Mouse (Mus musculus) ovary, postnatal 14 days (tissue): ENCODE results near the gene Dus1l.
"Not testable (repeated sequence)": the region's sequence is repeated elsewhere in the genome, so short reads cannot be mapped to it uniquely, and the experiment has no call there.

Experiments
- DNase-seq: peaks from one replicate; pipeline ENCODE4 v3.0.0; 2022; ENCODE audit warnings: low spot score

Dus1l gene

GRCm38 (mm10) chr11:120795756-120796613, at the start of gene Dus1l:
Gene Dus1l, minus strand, starts transcription at chr11:120796403.
- peak; percentile 99 for DNase-seq

DNA sequence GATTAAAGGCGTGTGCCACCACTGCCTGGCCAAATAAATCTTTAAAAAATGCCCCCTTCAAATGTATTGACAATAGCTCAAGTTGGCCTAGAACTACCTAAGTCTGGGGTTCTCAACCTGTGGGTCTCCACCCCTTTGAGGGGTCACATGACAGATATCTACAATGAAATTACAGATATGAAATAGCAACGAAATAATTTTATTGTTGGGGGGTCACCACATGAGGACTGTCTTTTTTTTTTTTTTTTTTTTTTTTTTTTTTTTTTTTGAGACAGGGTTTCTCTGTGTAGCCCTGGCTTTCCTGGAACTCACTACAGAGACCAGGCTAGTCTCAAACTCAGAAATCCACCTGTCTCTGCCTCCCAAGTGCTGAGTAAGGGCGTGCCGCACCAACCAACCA, 48.1 kb upstream of the Dus1l start:
- no peak for DNase-seq

DNA sequence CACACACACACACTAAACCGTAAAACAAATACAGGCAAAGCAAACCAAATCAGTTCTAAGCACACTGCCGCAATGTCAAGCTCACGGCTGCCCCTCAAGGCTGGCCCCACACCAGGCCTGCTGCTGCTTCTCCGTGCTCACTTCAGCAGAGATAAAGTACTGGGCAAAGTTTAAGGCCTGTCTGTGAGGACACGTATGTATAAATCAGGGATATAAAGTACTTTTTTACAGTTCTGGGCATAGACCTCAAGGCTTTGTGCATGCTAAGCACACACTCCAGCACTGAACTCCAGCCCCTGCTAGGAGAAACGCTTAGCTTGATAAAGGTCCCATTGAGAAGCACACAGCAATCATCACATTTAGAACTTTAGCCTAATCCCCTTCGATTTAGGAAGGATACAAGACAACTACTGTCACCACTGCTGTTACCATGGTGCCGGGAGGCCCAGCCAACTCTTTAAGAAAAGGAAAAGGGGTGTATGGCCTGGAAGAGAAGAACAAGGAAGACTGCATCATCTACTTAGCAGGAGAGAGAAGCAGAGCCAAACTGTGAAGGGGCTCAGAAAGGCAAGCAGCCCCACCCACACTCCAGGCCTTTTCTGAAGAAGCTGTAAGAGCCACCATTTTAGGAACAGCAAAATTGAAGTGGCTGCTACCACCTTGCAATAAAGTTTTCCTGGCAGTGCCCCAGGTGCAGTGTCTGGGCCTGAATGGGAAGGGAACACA, 37.5 kb upstream of the Dus1l start:
- no peak for DNase-seq

DNA sequence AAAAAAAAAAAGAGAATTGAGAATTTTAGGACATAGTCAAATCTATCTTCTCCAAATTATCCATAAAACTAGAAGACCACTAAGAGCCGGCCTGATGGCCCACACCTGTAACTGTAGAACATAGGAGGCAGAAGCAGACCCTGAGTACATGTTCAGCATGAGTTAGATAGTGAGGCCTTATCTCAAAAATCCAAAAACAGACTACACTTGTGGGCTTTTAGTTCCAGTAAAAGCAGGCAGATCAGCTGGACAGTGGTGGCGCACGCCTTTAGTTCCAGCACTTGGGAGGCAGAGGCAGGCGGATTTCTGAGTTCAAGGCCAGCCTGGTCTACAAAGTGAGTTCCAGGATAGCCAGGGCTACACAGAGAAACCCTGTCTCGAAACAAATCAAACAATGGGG, 36.8 kb upstream of the Dus1l start:
- not testable (repeated sequence) for DNase-seq

DNA sequence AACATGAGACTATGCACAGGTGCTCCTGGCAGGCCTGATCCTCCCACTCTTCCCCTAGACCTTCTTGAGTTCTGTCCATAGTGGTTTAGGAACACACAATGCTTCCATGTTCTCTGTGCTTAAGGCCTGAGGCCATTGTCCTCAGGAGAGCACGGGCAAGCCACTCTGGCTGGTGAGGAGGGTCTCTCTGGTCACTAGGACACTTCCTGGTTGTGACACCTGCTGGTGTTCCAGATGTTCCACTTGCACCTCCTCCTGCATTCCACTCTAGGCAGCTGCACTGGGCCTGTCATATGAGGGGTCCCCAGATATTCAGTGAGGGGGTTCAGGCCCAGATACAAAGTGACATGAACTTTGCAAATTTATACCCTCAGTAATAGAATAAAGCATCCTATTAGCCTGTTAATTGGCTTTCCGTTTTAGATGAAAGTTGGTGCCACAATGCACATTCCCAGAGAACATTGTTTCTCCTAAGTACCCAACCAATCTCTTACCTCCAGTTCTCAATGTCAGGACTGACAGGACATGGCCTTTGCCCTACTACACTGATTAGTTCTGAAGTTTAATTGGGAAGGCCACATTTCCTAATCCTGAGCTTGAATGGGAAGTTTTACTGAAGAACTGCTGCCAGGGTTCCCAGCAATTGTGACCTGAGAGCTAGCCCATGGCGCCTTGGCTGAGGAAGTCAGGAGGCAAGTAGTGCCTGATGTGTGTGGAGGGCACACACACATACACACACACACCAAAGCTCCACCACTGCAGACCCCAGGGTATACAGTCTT, 35.6 kb upstream of the Dus1l start:
- DNase-seq = no peak

- no peak for DNase-seq
Measured at GRCm38 (mm10) chr11:120830686-120831085, 34.5 kb upstream of the Dus1l start.

DNA sequence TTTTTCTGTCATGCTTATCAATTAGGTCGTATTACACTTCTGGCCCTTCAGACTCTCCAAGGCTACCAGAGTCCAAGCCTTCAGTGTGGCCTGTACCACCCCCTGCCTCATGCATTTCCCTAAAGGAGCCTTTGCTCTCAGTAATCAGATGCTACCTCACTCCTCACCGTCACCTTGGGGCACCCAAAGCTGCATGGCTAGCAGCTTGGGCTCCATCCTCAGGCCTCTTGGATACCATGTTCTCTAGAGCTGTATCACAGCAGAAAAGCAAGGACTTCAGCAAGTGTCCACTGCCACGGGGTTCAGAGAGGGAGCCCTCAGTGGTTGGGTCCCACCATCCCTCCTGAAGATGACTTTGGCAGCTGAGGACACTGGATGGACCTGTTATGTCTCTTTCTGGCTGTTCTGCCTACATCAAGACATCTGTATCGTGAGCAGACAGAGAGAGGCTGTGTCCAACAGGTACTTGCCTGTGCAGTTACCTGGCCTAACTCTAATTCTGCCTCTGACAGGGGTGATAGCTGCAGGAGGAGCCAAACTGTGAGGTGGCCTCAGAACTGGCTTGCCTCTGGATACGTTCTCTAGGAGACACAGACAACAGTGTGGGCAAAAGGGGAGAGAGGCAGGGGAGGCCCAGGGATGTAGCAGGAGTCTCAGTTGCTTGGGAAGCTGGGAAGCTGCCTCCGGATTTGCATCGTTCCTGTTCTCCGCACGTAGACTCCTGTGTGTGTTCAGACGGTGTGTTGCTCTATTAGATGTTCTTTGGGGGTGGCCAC, 33.7 kb upstream of the Dus1l start:
- no peak for DNase-seq

DNA sequence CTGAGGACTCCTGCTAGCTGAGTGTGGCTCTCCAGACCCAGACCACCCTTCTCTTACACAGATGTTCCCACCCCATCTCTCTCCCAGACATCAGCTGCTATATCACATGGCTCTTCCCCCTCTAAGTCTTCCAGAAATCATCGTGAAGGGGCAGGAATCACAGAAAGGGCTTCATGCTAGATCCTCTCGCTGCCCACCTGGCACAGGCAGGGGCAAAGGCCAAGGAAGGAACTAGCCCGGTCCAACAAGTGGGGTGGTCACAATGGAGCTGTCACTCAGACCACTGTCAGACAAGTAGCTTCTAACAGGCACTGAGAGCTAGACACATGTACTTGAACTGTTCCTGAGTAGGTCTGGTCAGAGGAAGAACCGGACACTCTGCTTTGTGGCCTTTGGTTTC, 32.2 kb upstream of the Dus1l start:
- DNase-seq = no peak

- DNase-seq = no peak
Measured at GRCm38 (mm10) chr11:120826016-120826953, 30.1 kb upstream of the Dus1l start.

- no peak for DNase-seq
Measured at GRCm38 (mm10) chr11:120825289-120825863, 29.2 kb upstream of the Dus1l start.

DNA sequence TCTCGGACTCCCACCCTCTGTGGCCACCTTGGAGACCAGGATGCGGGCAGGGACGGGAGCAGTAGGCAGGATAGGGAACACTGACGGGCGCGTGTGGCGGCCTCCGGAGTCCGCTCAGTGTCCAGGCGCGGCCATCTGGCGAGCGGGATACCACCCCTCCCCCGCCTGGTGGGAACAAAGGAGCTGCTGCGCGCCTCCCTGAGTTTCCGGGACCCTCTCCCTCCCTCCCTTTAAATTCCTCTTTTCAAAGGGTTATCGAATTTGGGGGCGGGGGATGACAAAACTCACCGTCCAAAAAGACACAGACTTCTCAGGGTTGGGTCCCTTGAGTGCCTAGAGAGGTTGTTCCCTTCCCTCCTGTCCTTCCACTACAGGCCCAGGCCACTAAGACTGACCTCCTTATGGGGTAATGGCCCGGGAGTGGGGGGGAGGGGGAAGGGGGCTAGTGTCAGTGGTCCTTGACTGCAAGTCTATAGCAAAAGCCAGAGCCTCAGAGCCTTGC, 28.6 kb upstream of the Dus1l start:
- DNase-seq = no peak

DNA sequence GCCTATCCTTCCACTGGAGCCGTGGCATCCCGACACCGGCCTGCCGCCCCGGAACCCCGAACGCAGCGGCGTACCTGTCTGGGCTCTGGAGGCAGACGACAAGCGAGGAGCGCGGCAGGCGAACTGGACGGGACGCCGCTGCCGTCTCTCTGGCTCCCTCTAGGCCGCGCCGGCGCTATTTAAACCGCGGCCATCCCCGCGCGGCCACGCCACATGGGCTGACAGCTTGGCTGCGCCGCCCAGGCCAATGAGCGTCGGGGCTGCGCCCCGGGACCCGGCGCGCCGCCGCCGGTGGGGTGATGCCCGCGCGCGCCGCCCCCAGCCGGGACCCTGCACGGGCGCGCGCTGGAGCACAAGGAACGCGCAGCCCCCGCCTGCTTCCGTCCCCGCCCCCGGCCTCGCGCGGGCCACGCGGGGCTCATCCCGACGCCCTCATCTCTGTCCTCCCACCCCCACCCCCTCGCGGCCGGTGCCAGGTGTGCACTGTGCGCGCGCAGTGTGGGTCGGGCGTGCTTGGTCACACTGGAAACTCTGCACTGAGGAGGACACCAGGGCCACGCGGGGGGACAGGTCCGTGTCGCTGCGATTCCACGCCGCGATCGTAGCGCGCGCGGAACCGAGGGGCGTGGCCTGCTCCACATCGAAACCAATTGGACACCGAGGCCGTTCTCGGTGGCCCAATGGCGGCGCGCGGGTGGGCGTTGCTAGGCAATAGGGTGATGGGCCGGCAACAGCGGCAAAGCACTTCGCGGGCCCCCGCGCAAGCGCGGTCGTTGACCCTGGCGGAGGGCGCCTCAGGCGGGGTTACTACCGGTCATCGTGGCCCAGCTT, 28.0 kb upstream of the Dus1l start, which contains the start of gene Fasn:
Fasn (minus strand) TSS at position 592 of the 831 bp plus-strand sequence.
- DNase-seq = peak; percentile 93

GRCm38 (mm10) chr11:120823551-120823947, 27.3 kb upstream of the Dus1l start:
- DNase-seq = no peak

GRCm38 (mm10) chr11:120822831-120823550, 26.8 kb upstream of the Dus1l start:
- DNase-seq = no peak

GRCm38 (mm10) chr11:120822321-120822720, 26.1 kb upstream of the Dus1l start:
- no peak for DNase-seq

- no peak for DNase-seq
Measured at GRCm38 (mm10) chr11:120821076-120821922, 25.1 kb upstream of the Dus1l start.

- DNase-seq = no peak
Measured at GRCm38 (mm10) chr11:120820546-120820945, 24.3 kb upstream of the Dus1l start.
